9 mouse cellular contexts compared by ENCODE assay signal in genomic region chr11:97148591-97148990, GRCm38 (mm10). TPM values are rescaled to one million over a fixed set of nuclear protein-coding genes. Genes with fewer than 3 reads are reported as not detected.
DNase-seq lines count a peak whose midpoint lies in the region; ATAC-seq lines count a peak whose summit lies in the region.
"Had no signal": no experiment of that assay in that cellular context is flagged by ENCODE, and none has a peak within 500 bp of the region (broad histone marks: within the 10 kb centered on the region; RNA-seq: fewer than 3 reads in every experiment).

No protein-coding gene starts in this region.

- H3K4me3 ChIP-seq in brown adipose tissue, adult 24 weeks (ENCODE audit: insufficient read depth, low read depth, low read length) = peak overlapping the region; percentile 97
- 0 out of 2 replicates have a peak overlapping the region, but pooled peaks have one; percentile 95 for H3K4me3 ChIP-seq in hindbrain, embryonic 15.5 days
- H3K4me3 ChIP-seq in macrophage (ENCODE audit: inconsistent target) = peak overlapping the region; percentile 74; the same call in 1 of the 2 replicates

- peaks cover 5% of the 10 kb centered on the region for H3K36me3 ChIP-seq in hindbrain, embryonic 15.5 days
- H3K36me3 ChIP-seq in macrophage (ENCODE audit: inconsistent target) = peaks cover 17% of the 10 kb centered on the region; the same call in 1 of the 2 replicates

- peaks cover 33% of the 10 kb centered on the region for H3K79me2 ChIP-seq in macrophage (ENCODE audit: inconsistent target)

- ATAC-seq in hindbrain, embryonic 15.5 days (ENCODE audit: low FRiP score, low read depth) = no peak
- ATAC-seq in CD4-positive, CD25-positive, alpha-beta regulatory T cell, adult 4 months = no peak

- peak; percentile 14 for DNase-seq in heart, adult 8-10 months (ENCODE audit: low spot score)
- DNase-seq in heart, postnatal 36 days = no peak
- no peak for DNase-seq in spleen, postnatal 14 days (ENCODE audit: low spot score in 2 of 2)
- no peak for DNase-seq in Muller cell, postnatal 12 days (ENCODE audit: inconsistent ontology term)
- DNase-seq: gastrocnemius, postnatal 25 days had no signal

- H3K27ac ChIP-seq in brown adipose tissue, adult 24 weeks (replicated peaks; ENCODE audit: low read depth, low read length) = 0 out of 2 replicates have a peak overlapping the region, but pooled peaks have one; percentile 7
- H3K27ac ChIP-seq in hindbrain, embryonic 15.5 days (replicated peaks) = no peak overlapping the region
- peak overlapping the region; percentile 90 for H3K27ac ChIP-seq in macrophage

- no peak overlapping the region for H3K9ac ChIP-seq in hindbrain, embryonic 15.5 days

- H3K4me1 ChIP-seq in brown adipose tissue, adult 24 weeks (ENCODE audit: control insufficient read depth, insufficient read depth, insufficient read length, low read length) = peaks cover 12% of the 10 kb centered on the region
- H3K4me1 ChIP-seq in hindbrain, embryonic 15.5 days (replicated peaks) = peaks cover 36% of the 10 kb centered on the region

- 39% methylated on average over 12 of the region's 12 CpGs for WGBS in hindbrain, embryonic 15.5 days
- WGBS in macrophage (ENCODE audit: missing documents) = 65% methylated on average over 12 of the region's 12 CpGs

- no peaks in the 10 kb centered on the region for H3K9me3 ChIP-seq in hindbrain, embryonic 15.5 days

- H3K4me2 ChIP-seq in hindbrain, embryonic 15.5 days = peak overlapping the region; percentile 85

- H3K27me3 ChIP-seq in hindbrain, embryonic 15.5 days = no peaks in the 10 kb centered on the region

- intact Hi-C loops in heart, postnatal 36 days (cut with DNase I) = no loop called here

RNA-seq across cellular contexts. Expression of gene Tbkbp1, which starts 2.7 kb away (rescaled TPM):
- 10 to 100 TPM; 12.2 to 14.9 (median 13.9) TPM for total RNA-seq in heart, adult 8-10 months (2022)
- 10 to 100 TPM; 11.0 to 15.3 TPM for total RNA-seq in heart, postnatal 36 days (2021)
- 27.4 and 29.8 TPM in 2 replicates for polyA plus RNA-seq in brown adipose tissue, adult 24 weeks (2012; ENCODE audit: insufficient read depth, insufficient read length, missing spikeins)
- polyA plus RNA-seq in hindbrain, embryonic 15.5 days (2015; fragmentation: Nextera tagmentation; extraction: Ambion mirVana) = 10.3 and 11.1 TPM in 2 replicates
- 10 to 100 TPM; 10.1 to 60.2 (median 30.0) TPM for total RNA-seq in macrophage (2018; cell fraction: chromatin; rRNA removed)
- 10 to 100 TPM in 22 of 26 experiments, 1 to 10 TPM in 4; 8.5 to 26.7 (median 15.7) TPM for total RNA-seq in macrophage (2018; cell fraction: cytosol; rRNA removed)
- total RNA-seq in macrophage (2018; cell fraction: nucleus; rRNA removed) = 10 to 100 TPM; 11.8 to 48.8 (median 23.9) TPM
- 21.0 to 27.3 TPM (median 25.6 TPM) in 3 replicates for polyA plus RNA-seq in macrophage (2018)
- under 1 TPM in 1 of 2 experiments, not detected in 1; 0.09 TPM for polyA plus RNA-seq in CD4-positive, CD25-positive, alpha-beta regulatory T cell, adult 4 months (2017; shearing (Covaris generic))

RNA-seq across cellular contexts. Expression of gene Tbx21, which starts 33.5 kb away (rescaled TPM):
- total RNA-seq in heart, adult 8-10 months (2022) = under 1 TPM in 1 of 4 experiments, not detected in 3; 0.16 TPM
- total RNA-seq in heart, postnatal 36 days (2021) = not detected
- polyA plus RNA-seq in brown adipose tissue, adult 24 weeks (2012; ENCODE audit: insufficient read depth, insufficient read length, missing spikeins) = 0.75 and 1.1 TPM in 2 replicates
- 0.13 TPM in 1 of 2 replicates, not detected in the other for polyA plus RNA-seq in hindbrain, embryonic 15.5 days (2015; fragmentation: Nextera tagmentation; extraction: Ambion mirVana)
- total RNA-seq in macrophage (2018; cell fraction: chromatin; rRNA removed) = not detected
- under 1 TPM in 3 of 26 experiments, not detected in 23; 0.07 to 0.09 (median 0.07) TPM for total RNA-seq in macrophage (2018; cell fraction: cytosol; rRNA removed)
- total RNA-seq in macrophage (2018; cell fraction: nucleus; rRNA removed) = not detected
- polyA plus RNA-seq in macrophage (2018) = 0.09 TPM in 1 of 3 replicates, not detected in the others
- 1 to 10 TPM; 2.2 TPM for polyA plus RNA-seq in CD4-positive, CD25-positive, alpha-beta regulatory T cell, adult 4 months (2017; shearing (Covaris generic))

RNA-seq across cellular contexts. Expression of gene Kpnb1, which starts 39.1 kb away (rescaled TPM):
- total RNA-seq in heart, adult 8-10 months (2022) = 10 to 100 TPM; 78.7 to 80.0 (median 79.7) TPM
- 10 to 100 TPM; 83.7 to 85.7 TPM for total RNA-seq in heart, postnatal 36 days (2021)
- 40.7 and 57.4 TPM in 2 replicates for polyA plus RNA-seq in brown adipose tissue, adult 24 weeks (2012; ENCODE audit: insufficient read depth, insufficient read length, missing spikeins)
- polyA plus RNA-seq in hindbrain, embryonic 15.5 days (2015; fragmentation: Nextera tagmentation; extraction: Ambion mirVana) = 31.8 and 33.9 TPM in 2 replicates
- total RNA-seq in macrophage (2018; cell fraction: chromatin; rRNA removed) = 100 to 1,000 TPM in 17 of 26 experiments, 10 to 100 TPM in 9; 32.5 to 177 (median 129) TPM
- 100 to 1,000 TPM in 4 of 26 experiments, 10 to 100 TPM in 22; 57.8 to 122 (median 82.9) TPM for total RNA-seq in macrophage (2018; cell fraction: cytosol; rRNA removed)
- 100 to 1,000 TPM in 13 of 26 experiments, 10 to 100 TPM in 13; 49.6 to 222 (median 99.3) TPM for total RNA-seq in macrophage (2018; cell fraction: nucleus; rRNA removed)
- polyA plus RNA-seq in macrophage (2018) = 63.7 to 139 TPM (median 123 TPM) in 3 replicates
- 10 to 100 TPM; 23.5 to 33.4 TPM for polyA plus RNA-seq in CD4-positive, CD25-positive, alpha-beta regulatory T cell, adult 4 months (2017; shearing (Covaris generic))

Comparison
In these comparisons a context has a peak if more than half of its experiments do, and no peak if none do; other contexts are left out.
1. RNA of gene Tbkbp1, which starts 2.7 kb away (polyA plus RNA-seq): 27.4 to 29.8 TPM in brown adipose tissue, adult 24 weeks, 21.0 to 27.3 TPM in macrophage and 10.3 to 11.1 TPM in hindbrain, embryonic 15.5 days; 0.09 TPM in CD4-positive, CD25-positive, alpha-beta regulatory T cell, adult 4 months; every median in the first group is over 10 times any median in the second.
2. Peak in every context shown above with its lines, with median percentiles within 50 percentile points of each other: H3K4me3 ChIP-seq.